Mouse (Mus musculus): ENCODE data around the gene Mlh3.
"Not testable (repeated sequence)": the region's sequence is repeated elsewhere in the genome, so short reads cannot be mapped to it uniquely, and the experiment has no call there.

Gene Mlh3

GRCm38 (mm10) chr12:85270319-85270718 lies at the start of gene Mlh3:
TSS of gene Mlh3 (minus strand) at chr12:85270599.
- peak; percentile 88 to 91 for DNase-seq

- DNase-seq = no peak
Measured at GRCm38 (mm10) chr12:85308651-85309050, 38.3 kb upstream of the Mlh3 start.

- peak; percentile 80 to 88 for DNase-seq
Measured at GRCm38 (mm10) chr12:85305247-85305892, 35.0 kb upstream of the Mlh3 start.

GRCm38 (mm10) chr12:85304725-85305124 lies 34.3 kb upstream of the Mlh3 start:
- no peak for DNase-seq

GRCm38 (mm10) chr12:85303256-85303655 lies 32.9 kb upstream of the Mlh3 start:
- no peak for DNase-seq

GRCm38 (mm10) chr12:85298835-85299180 lies 28.4 kb upstream of the Mlh3 start:
- DNase-seq = no peak

GRCm38 (mm10) chr12:85298127-85298834 lies 27.9 kb upstream of the Mlh3 start:
- no peak for DNase-seq

GRCm38 (mm10) chr12:85297345-85297997 lies 27.1 kb upstream of the Mlh3 start:
- no peak for DNase-seq

GRCm38 (mm10) chr12:85296915-85297314 lies 26.5 kb upstream of the Mlh3 start:
- DNase-seq = no peak

GRCm38 (mm10) chr12:85295506-85295905 lies 25.1 kb upstream of the Mlh3 start:
- no peak for DNase-seq

- no peak for DNase-seq
Measured at GRCm38 (mm10) chr12:85292906-85293305, 22.5 kb upstream of the Mlh3 start.

GRCm38 (mm10) chr12:85292288-85292687 lies 21.9 kb upstream of the Mlh3 start:
- no peak for DNase-seq

GRCm38 (mm10) chr12:85291541-85291940 lies 21.1 kb upstream of the Mlh3 start:
- no peak for DNase-seq

- DNase-seq = no peak
Measured at GRCm38 (mm10) chr12:85290633-85291032, 20.2 kb upstream of the Mlh3 start.

- peak; percentile 51 to 76 for DNase-seq
Measured at GRCm38 (mm10) chr12:85289157-85290000, 19.0 kb upstream of the Mlh3 start.

GRCm38 (mm10) chr12:85288486-85289156 lies 18.2 kb upstream of the Mlh3 start, which contains the start of gene Zc2hc1c:
TSS of gene Zc2hc1c (plus strand) at chr12:85288591.
- peak; percentile 90 to 91 for DNase-seq

GRCm38 (mm10) chr12:85287809-85288485 lies 17.5 kb upstream of the Mlh3 start, which contains the start of gene Acyp1:
TSS of gene Acyp1 (minus strand) at chr12:85288438.
- DNase-seq = peak; percentile 42 to 47

- peak in 1 of 2 experiments; percentile 57 for DNase-seq
Measured at GRCm38 (mm10) chr12:85286941-85287340, 16.5 kb upstream of the Mlh3 start.

- DNase-seq = no peak
Measured at GRCm38 (mm10) chr12:85284996-85285395, 14.6 kb upstream of the Mlh3 start.

- DNase-seq = no peak
Measured at GRCm38 (mm10) chr12:85284331-85284730, 13.9 kb upstream of the Mlh3 start.

GRCm38 (mm10) chr12:85281756-85282155 lies 11.4 kb upstream of the Mlh3 start:
- not testable (repeated sequence) for DNase-seq

Data from lung, postnatal 4 days (tissue).